Mouse (Mus musculus) adrenal gland, postnatal 36 days (tissue): ENCODE data around the gene Trpd52l3. TPM values are rescaled to one million over a fixed set of nuclear protein-coding genes. Genes with fewer than 3 reads are reported as not detected.

Experiments
- DNase-seq, 2 experiments: peaks; one replicate each; pipeline ENCODE4 v3.0.0; 2021; ENCODE audit warnings: mixed read lengths in 1 of 2
- total RNA-seq, 2 experiments: library from RNA; stranded (reverse); gene quantifications; 2 replicates each; pipeline ENCODE4 v1.2.3; 2021

Trpd52l3 gene
- total RNA-seq, 2 experiments from 2014 or later = not detected

DNA sequence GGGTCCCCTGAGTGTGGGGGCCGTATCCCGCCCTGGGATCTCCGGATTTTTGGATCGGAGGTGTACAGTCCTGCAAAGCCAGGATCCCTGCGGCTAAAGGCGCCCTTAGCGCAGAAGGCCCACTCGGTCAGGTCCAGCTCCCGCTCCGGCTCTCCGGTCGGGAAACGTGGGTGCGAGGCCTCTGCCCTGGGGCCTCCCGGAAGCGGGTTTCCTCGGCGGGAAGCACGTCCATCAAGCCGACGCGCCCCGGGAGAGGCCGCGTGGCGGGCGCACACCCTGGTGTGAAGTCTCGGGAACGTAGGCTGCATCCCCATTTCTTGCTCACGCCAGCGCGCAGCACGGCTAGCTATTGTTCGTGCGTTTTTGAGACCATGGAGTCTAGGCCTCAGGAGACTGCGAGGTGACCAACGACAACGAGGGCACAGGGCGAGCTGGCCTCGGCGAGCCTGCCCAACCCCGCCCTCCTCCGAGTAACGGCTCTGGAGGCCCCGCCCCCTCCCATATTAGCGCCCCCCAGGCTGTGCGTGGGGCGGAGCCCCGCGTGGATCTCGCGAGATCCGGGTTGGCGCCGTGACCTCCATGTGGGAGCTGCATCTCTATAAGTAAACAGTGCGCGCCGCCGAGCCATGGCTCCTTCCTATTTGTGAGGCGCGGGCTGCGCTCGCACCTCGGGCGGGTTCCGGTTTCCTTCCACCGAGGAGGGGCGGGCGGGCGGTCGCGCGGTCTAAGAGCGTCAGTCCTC, 26.5 kb downstream of the Trpd52l3 start, which contains the start of gene Uhrf2:
Uhrf2 (plus strand) TSS at position 620 of the 742 bp plus-strand sequence.
- peak; percentile 96 to 98 for DNase-seq

DNA sequence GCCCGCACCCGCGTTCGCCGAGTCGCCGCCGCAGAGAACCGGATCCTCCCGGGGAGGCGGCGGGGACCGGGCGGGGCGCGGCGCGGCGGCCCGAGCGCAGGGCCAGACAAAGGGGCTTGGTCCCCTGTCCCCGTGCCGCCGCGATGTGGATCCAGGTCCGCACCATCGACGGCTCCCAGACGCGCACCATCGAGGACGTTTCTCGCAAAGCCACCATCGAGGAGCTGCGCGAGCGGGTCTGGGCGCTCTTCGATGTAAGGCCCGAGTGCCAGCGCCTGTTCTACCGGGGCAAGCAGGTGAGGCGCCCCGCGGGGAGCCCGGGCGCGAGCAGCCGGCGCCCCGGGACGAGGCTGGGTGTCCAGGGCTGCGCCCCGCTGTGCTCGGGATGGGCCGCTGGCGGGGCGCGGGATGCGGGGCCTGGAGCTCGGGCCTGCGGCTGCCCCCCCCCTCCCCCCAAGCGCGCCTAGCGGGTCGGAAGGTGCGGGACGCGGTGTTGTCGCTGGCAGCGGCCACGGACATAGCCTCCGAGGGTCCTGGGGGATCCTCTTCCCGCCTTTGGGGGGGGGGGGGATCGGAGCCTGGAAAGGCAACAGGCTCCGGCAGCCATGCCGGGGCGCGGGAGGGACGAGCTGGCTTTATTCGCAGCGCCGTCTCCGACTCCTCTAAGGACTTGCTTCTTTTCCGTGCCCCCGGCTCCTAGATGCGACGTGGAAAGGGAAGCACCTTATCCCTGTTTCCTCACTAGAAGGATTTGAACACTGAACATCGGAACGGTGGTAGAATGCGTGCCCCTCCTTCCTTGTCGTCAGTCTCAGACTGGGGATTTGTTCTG, 27.3 kb downstream of the Trpd52l3 start:
- peak; percentile 22 to 55 for DNase-seq

DNA sequence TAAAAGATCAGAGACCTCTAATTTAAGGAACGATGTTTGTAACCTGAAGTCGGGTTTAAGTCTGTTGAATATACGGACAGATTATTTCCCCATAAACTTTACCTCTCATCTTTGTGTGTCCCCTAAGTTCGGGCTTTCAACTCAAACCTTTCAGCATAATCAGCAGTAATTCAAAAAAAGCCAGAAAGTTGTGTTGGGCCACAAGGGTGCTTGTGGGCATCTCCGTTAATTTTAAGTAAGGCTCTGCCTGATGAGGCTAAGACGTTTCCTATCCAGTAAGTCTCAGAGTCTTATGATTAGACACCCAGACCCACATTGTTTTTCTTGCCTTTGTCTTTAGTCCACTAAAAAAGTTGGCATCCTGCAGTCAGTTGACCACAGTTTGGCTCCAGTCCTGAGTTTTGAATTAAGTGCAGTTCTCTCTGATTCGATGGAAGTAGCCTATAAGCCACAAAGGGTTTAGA, 27.9 kb downstream of the Trpd52l3 start:
- no peak for DNase-seq

DNA sequence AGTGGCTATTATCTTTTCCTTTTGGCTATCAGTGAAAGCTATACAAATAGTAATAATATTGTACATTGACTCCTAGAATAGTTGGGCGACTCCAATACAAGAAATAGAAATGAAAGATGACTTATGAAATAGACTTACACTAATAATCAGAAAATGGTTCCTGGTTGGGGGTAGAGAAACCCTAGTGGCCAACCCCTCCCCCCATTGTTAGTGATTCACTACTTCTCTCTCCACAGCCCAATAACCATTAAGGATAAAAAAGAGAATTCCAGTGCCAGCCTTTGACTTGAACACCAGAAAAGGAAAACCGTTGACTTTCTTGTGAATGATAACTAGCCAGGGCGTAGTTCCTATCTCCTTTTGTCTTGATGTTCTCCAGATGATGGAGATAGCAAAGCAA, 28.6 kb downstream of the Trpd52l3 start:
- no peak for DNase-seq

DNA sequence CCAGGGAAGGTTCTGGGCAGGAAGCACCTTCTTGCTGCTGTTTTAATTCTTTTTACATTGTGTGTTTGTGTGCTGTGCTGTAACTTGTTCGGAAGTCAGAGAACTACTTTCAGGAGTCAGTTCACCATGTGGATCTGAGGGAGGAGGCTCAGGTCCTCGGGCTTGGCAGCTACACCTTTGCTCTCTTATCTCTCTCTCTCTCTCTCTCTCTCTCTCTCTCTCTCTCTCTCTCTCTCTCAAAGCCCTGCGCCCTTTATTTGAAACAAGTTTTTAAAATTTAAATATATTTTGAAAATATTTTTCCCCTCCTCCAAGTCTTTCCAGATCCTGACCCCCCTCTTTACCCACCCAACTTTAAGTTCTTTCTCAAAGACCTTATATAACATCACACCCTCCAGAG, 31.8 kb downstream of the Trpd52l3 start:
- no peak for DNase-seq

DNA sequence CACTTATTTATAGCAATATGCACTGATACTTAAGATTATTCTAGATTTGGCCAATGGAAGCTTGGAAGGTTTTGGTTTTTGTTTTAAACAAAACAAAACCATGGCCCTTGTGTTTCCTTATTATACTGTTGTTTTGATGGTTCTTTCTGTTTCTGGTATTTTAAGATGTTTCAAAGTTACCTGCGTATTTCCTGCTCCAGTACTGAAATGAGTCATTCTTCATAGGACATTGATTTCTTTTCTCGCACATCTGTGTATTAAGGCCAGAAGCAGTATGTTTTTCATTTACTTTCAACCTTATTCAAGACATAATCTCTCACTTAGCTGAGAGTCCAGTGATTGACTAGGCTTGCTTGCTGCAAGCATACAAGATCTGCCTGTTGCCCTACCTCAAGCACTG, 40.1 kb downstream of the Trpd52l3 start:
- no peak for DNase-seq

DNA sequence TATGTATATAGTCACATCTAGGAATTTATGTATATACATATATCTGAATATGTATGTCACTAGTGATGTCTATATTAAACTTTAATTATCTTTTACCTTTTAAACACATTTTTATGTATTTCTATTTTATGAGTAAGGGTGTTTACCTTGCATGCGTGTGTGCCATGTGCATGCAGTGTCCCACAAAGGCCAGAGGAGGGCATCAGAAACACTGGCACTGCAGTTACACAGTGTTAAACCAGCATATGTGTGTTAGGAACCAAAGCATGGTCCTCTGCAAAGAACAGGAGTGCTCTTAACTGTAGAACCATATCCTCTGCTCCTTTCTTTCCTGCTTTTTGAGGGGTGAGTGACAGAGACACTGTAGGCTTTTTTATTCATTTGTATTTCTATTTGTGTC, 41.0 kb downstream of the Trpd52l3 start:
- DNase-seq = no peak

DNA sequence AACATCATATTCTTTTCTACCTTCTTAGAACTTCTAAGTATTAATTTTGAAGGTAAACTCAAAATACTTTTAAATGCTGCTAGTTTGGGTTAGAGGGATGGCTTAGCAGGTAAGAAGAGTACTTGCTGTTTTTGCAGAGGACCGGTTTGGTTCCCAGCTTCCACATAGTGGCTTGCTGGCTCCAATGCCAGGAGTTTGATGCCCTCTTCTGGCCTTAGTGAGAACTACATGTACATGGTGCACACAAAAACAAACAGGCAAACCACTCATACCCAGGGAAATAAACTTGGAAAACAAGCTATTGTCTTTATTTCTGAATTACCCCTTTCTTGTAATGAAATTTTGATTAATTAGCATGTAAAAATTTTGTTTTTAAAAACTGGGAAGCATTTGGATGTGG, 42.3 kb downstream of the Trpd52l3 start:
- DNase-seq = no peak

DNA sequence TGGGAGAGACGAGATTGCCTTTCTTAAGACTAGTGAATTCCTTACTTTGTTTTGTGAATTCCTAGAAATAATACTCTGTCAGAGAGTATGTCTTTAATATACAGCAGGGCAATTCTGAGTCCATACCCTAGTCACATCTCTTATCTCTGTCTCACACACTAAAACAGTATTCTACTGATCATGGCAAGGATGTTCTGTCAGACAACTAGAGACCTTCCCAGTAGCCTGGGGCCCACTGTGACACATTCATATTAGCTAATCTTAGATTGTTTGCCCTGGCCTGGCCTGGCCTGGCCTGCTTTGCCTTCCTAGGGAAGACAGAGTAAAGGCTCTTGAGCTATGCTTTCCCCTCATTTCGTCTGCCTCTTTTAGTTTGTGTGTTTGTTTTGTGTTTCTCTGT, 47.0 kb downstream of the Trpd52l3 start:
- DNase-seq = no peak

DNA sequence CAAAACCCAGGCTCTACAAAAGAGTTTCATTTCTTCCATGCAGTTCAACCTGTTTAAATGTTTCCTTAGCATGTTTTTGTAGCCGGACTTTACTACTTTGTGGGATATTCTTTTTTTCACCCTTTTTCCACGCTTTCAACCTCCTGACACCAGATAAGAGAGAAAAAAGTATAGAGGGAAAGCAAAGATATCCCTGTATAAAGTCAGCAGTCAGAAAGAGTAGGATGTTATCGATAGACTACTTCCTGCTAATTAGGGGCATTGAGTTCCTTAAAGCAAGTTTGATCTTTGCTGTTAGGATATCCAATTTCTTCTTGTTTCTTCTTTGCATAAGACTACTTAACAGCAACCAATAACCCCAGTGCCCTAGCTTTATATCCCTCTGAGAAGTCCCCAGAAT, 47.9 kb downstream of the Trpd52l3 start:
- DNase-seq = no peak

DNA sequence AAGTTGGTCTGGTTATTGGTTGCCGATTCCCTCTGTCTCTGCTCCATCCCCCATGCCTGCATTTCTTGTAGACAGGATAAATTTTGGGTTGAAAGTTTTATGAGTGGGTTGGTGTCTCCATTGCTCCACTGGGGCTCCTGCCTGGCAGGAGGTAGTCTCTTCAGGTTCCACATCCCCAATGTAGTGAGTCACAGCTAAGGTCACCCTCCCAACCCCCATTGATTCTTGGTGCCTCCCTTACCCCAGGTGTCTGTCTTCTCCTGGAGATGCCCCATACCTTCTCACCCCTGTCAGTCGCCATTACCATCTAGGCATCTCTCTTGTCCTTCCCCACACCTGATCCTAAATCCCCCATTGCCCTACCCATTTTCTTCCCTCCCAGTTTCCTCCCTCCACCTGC, 50.6 kb downstream of the Trpd52l3 start:
- DNase-seq = no peak

Other genes starting within 250 kb of the Trpd52l3 start
- 10 to 100 TPM; 16.3 to 16.6 TPM for gene 9930021J03Rik, start 197.8 kb upstream of the Trpd52l3 start, total RNA-seq
- 10 to 100 TPM; 15.1 to 16.8 TPM for gene Ranbp6, start 190.8 kb upstream of the Trpd52l3 start, total RNA-seq
- gene Il33, start 78.7 kb upstream of the Trpd52l3 start, total RNA-seq = 10 to 100 TPM; 16.0 to 19.8 TPM
- 10 to 100 TPM; 36.3 to 43.5 TPM for gene Uhrf2, start 26.7 kb downstream of the Trpd52l3 start, total RNA-seq
- gene Gldc, start 171.6 kb downstream of the Trpd52l3 start, total RNA-seq = under 1 TPM; 0.46 to 0.63 TPM
- gene Mbl2, start 229.2 kb downstream of the Trpd52l3 start, total RNA-seq = not detected